Mouse (Mus musculus) hindlimb bud, embryonic 11.5 days (tissue): ENCODE results near the gene Cyp4a32.
"Not testable (repeated sequence)": the region's sequence is repeated elsewhere in the genome, so short reads cannot be mapped to it uniquely, and the experiment has no call there.

Experiments used
- DNase-seq: peaks from one replicate; pipeline ENCODE4 v3.0.0-alpha.2; 2012; ENCODE audit warnings: low read depth, low spot score; ENCODE audit errors: extremely low spot score

Gene Cyp4a32

GRCm38 (mm10) chr4:115600611-115601010 is at the start of gene Cyp4a32:
Gene Cyp4a32, plus strand, starts transcription at chr4:115600969.
- not testable (repeated sequence) for DNase-seq

GRCm38 (mm10) chr4:115552726-115553125 is 48.0 kb upstream of the Cyp4a32 start:
- no peak for DNase-seq

- DNase-seq = no peak
Observed at GRCm38 (mm10) chr4:115555513-115555912, 45.3 kb upstream of the Cyp4a32 start.

GRCm38 (mm10) chr4:115557861-115558561 is 42.8 kb upstream of the Cyp4a32 start:
- no peak for DNase-seq

- not testable (repeated sequence) for DNase-seq
Observed at GRCm38 (mm10) chr4:115561236-115561635, 39.5 kb upstream of the Cyp4a32 start.

GRCm38 (mm10) chr4:115563401-115563800 is 37.4 kb upstream of the Cyp4a32 start, which contains the start of gene Cyp4a31:
Gene Cyp4a31, plus strand, starts transcription at chr4:115563649.
- no peak for DNase-seq

- DNase-seq = not testable (repeated sequence)
Observed at GRCm38 (mm10) chr4:115564469-115565225, 36.1 kb upstream of the Cyp4a32 start.

GRCm38 (mm10) chr4:115575255-115575654 is 25.5 kb upstream of the Cyp4a32 start:
- DNase-seq = no peak

- DNase-seq = no peak
Observed at GRCm38 (mm10) chr4:115575776-115576175, 25.0 kb upstream of the Cyp4a32 start.

GRCm38 (mm10) chr4:115583036-115583435 is 17.7 kb upstream of the Cyp4a32 start:
- no peak for DNase-seq

GRCm38 (mm10) chr4:115596357-115596756 is 4.4 kb upstream of the Cyp4a32 start:
- no peak for DNase-seq

GRCm38 (mm10) chr4:115596824-115597336 is 3.9 kb upstream of the Cyp4a32 start:
- no peak for DNase-seq

GRCm38 (mm10) chr4:115614005-115614404 is 13.2 kb downstream of the Cyp4a32 start:
- no peak for DNase-seq

GRCm38 (mm10) chr4:115625560-115625959 is 24.8 kb downstream of the Cyp4a32 start:
- DNase-seq = not testable (repeated sequence)

- no peak for DNase-seq
Observed at GRCm38 (mm10) chr4:115642967-115643754, 42.4 kb downstream of the Cyp4a32 start.

- DNase-seq = no peak
Observed at GRCm38 (mm10) chr4:115645371-115645770, 44.6 kb downstream of the Cyp4a32 start.

- no peak for DNase-seq
Observed at GRCm38 (mm10) chr4:115647580-115647979, 46.8 kb downstream of the Cyp4a32 start, which contains the start of gene Cyp4b1. Gene Cyp4b1, minus strand, starts transcription at chr4:115647723.

GRCm38 (mm10) chr4:115648752-115649151 is 48.0 kb downstream of the Cyp4a32 start:
- no peak for DNase-seq

- DNase-seq = no peak
Observed at GRCm38 (mm10) chr4:115649344-115649743, 48.6 kb downstream of the Cyp4a32 start.

GRCm38 (mm10) chr4:115650866-115651265 is 50.1 kb downstream of the Cyp4a32 start:
- DNase-seq = no peak
